Mouse (Mus musculus): Measurements from ENCODE around the gene Akna.

DNA sequence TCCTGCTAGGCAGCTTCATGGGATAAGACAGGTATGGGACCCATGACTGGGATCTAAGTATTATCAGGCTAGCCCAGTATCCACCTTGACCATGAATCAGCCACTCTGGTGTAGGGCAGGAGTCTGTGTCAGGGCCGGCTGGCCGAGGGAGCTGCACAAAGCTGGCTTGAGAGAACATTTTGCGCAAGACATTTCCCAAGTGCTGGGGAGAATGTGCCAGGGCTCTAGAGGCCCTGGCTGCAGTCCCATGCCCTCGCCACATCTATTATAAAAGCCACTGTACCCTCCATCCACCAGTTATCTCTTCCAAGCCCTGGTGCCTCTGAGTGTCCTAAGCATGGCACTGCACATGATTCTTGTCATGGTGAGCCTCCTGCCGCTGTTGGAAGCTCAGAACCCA is 41.0 kb downstream of the Akna start, which contains the start of gene Orm2:
- TF ChIP-seq CTCF (IDR thresholded peaks at IDR 0.05; ENCODE audit: low read depth) (no peak), EP300 (IDR thresholded peaks at IDR 0.05; ENCODE audit: low read depth) (no peak)

Data from liver, postnatal 0 days (tissue).